In genomic region chr6:112465441-112465840, GRCm38 (mm10) we compare ENCODE assay signal across 20 mouse cellular contexts. TPM values are rescaled to one million over a fixed set of nuclear protein-coding genes. Genes with fewer than 3 reads are reported as not detected.
DNase-seq lines count a peak whose midpoint lies in the region; ATAC-seq lines count a peak whose summit lies in the region.
"Had no signal": no experiment of that assay in that cellular context is flagged by ENCODE, and none has a peak within 500 bp of the region (broad histone marks: within the 10 kb centered on the region; RNA-seq: fewer than 3 reads in every experiment).

No protein-coding gene starts in this region.

- no peak for ATAC-seq in granulocyte monocyte progenitor cell, adult 5-6 weeks (replicated peaks; ENCODE audit: poor library complexity, severe bottlenecking)
- ATAC-seq: forebrain, embryonic 13.5 days; hindbrain, embryonic 16.5 days; midbrain, embryonic 13.5 days had no signal

- peak; percentile 16 for DNase-seq in gastrocnemius, adult 18-20 months (ENCODE audit: low spot score)
- DNase-seq in gastrocnemius, postnatal 4 days (ENCODE audit: low spot score in 2 of 2): no peak
- peak; percentile 11 for DNase-seq in right cerebral cortex, adult 18-20 months
- DNase-seq in right cerebral cortex, postnatal 36 days (ENCODE audit: low spot score in 2 of 2): no peak
- DNase-seq in cerebellum, adult 9-11 months: peak; percentile 7
- DNase-seq in natural killer cell, adult 2 months (ENCODE audit: low spot score in 2 of 2): no peak
- DNase-seq: adrenal gland, postnatal 36 days; heart, postnatal 10 days; kidney, adult 9 months; left cerebral cortex, postnatal 4 days; lung, embryonic 14.5 days; lung, postnatal 36 days; retina, postnatal 1 day; right cerebral cortex, postnatal 4 days; thymus, adult 2 months had no signal

RNA-seq across cellular contexts. Expression of gene Cav3, which starts 6.1 kb away (rescaled TPM):
- 10 to 100 TPM; 47.8 to 52.7 TPM for total RNA-seq in gastrocnemius, adult 18-20 months (2021)
- total RNA-seq in gastrocnemius, postnatal 4 days (2021): 100 to 1,000 TPM; 243 to 287 TPM
- not detected in 2 replicates for total RNA-seq in granulocyte monocyte progenitor cell, adult 5-6 weeks (2014; fragmentation: Nextera tagmentation)
- not detected in 2 replicates for total RNA-seq in granulocyte monocyte progenitor cell, adult 5-6 weeks (2017)
- total RNA-seq: adrenal gland, postnatal 36 days; left cerebral cortex, postnatal 4 days; monocyte, adult 5-6 weeks had no signal

RNA-seq across cellular contexts. Expression of gene Oxtr, which starts 24.3 kb away (rescaled TPM):
- total RNA-seq in gastrocnemius, adult 18-20 months (2021): 1 to 10 TPM in 1 of 2 experiments, under 1 TPM in 1; 0.09 to 1.2 TPM
- under 1 TPM; 0.20 to 0.21 TPM for total RNA-seq in gastrocnemius, postnatal 4 days (2021)
- total RNA-seq in granulocyte monocyte progenitor cell, adult 5-6 weeks (2014; fragmentation: Nextera tagmentation): not detected in 2 replicates
- total RNA-seq in granulocyte monocyte progenitor cell, adult 5-6 weeks (2017): not detected in 2 replicates
- total RNA-seq: monocyte, adult 5-6 weeks had no signal

Comparison
In these comparisons a context has a peak if more than half of its experiments do, and no peak if none do; other contexts are left out.
1. DNase-seq: peak in gastrocnemius, adult 18-20 months (single experiment), right cerebral cortex, adult 18-20 months (single experiment) and cerebellum, adult 9-11 months (single experiment); none in gastrocnemius, postnatal 4 days (0 of 2), right cerebral cortex, postnatal 36 days (0 of 2) and natural killer cell, adult 2 months (0 of 2).
2. RNA of gene Cav3, which starts 6.1 kb away (total RNA-seq): 243 to 287 TPM in gastrocnemius, postnatal 4 days and 47.8 to 52.7 TPM in gastrocnemius, adult 18-20 months; not detected in granulocyte monocyte progenitor cell, adult 5-6 weeks; every median in the first group is over 10 times any median in the second.